Mouse (Mus musculus) T-helper 17 cell (primary cell): ENCODE results near the gene Gm20388.
"Not testable (repeated sequence)": the region's sequence is repeated elsewhere in the genome, so short reads cannot be mapped to it uniquely, and the experiment has no call there.

Experiments
- in situ Hi-C, 2 experiments: fragments of 300-600 bp; cut with MboI, MseI; formaldehyde crosslinking; loops; 1 replicate in 1 of 2; 2 replicates in 1 of 2; pipeline ENCODE4 v1.15.1; 2025; ENCODE audit warnings: high pct_unique_total_duplicates in 2 of 2

Gene Gm20388

GRCm38 (mm10) chr8:123444131-123444530 is 3533.5 kb downstream of the Gm20388 start:
- in situ Hi-C loops = no loop called here

- in situ Hi-C loops = no loop called here
Observed at GRCm38 (mm10) chr8:123445981-123446380, 3535.3 kb downstream of the Gm20388 start.

GRCm38 (mm10) chr8:123446799-123447198 is 3536.2 kb downstream of the Gm20388 start:
- in situ Hi-C loops = no loop called here

GRCm38 (mm10) chr8:123450783-123451182 is 3540.1 kb downstream of the Gm20388 start:
- in situ Hi-C loops = no loop called here

GRCm38 (mm10) chr8:123451747-123452146 is 3541.1 kb downstream of the Gm20388 start:
- in situ Hi-C loops = not testable (repeated sequence)

GRCm38 (mm10) chr8:123452149-123452548 is 3541.5 kb downstream of the Gm20388 start:
- in situ Hi-C loops = no loop called here

- in situ Hi-C loops = no loop called here
Observed at GRCm38 (mm10) chr8:123453291-123453690, 3542.7 kb downstream of the Gm20388 start.

GRCm38 (mm10) chr8:123453951-123454350 is 3543.3 kb downstream of the Gm20388 start:
- in situ Hi-C loops = no loop called here

- in situ Hi-C loops = no loop called here
Observed at GRCm38 (mm10) chr8:123454559-123454958, 3543.9 kb downstream of the Gm20388 start.

GRCm38 (mm10) chr8:123463651-123464050 is 3553.0 kb downstream of the Gm20388 start:
- in situ Hi-C loops = no loop called here

- in situ Hi-C loops = no loop called here
Observed at GRCm38 (mm10) chr8:123467476-123467875, 3556.8 kb downstream of the Gm20388 start.

- in situ Hi-C loops = not testable (repeated sequence)
Observed at GRCm38 (mm10) chr8:123472991-123473390, 3562.3 kb downstream of the Gm20388 start.

- in situ Hi-C loops = not testable (repeated sequence)
Observed at GRCm38 (mm10) chr8:123474549-123474948, 3563.9 kb downstream of the Gm20388 start.

- in situ Hi-C loops = no loop called here
Observed at GRCm38 (mm10) chr8:123476911-123477736, 3566.5 kb downstream of the Gm20388 start.

GRCm38 (mm10) chr8:123477737-123478258 is 3567.2 kb downstream of the Gm20388 start, which contains the start of gene Afg3l1:
Gene Afg3l1, plus strand, starts transcription at chr8:123477903.
- in situ Hi-C loops = no loop called here

- in situ Hi-C loops = no loop called here
Observed at GRCm38 (mm10) chr8:123478456-123479218, 3568.0 kb downstream of the Gm20388 start.

- in situ Hi-C loops = no loop called here
Observed at GRCm38 (mm10) chr8:123482627-123483026, 3572.0 kb downstream of the Gm20388 start.

GRCm38 (mm10) chr8:123491280-123492075 is 3580.8 kb downstream of the Gm20388 start:
- in situ Hi-C loops = no loop called here

GRCm38 (mm10) chr8:123492898-123493297 is 3582.3 kb downstream of the Gm20388 start:
- in situ Hi-C loops = no loop called here

GRCm38 (mm10) chr8:123497699-123498098 is 3587.1 kb downstream of the Gm20388 start:
- in situ Hi-C loops = no loop called here

- in situ Hi-C loops = no loop called here
Observed at GRCm38 (mm10) chr8:123498963-123499362, 3588.3 kb downstream of the Gm20388 start.
